Mouse (Mus musculus): ENCODE measurements around the gene Dnajb12. TPM values are rescaled to one million over a fixed set of nuclear protein-coding genes. Genes with fewer than 3 reads are reported as not detected.

Gene Dnajb12
- polyA plus RNA-seq, 1 experiment from 2014 or later: 26.7 TPM

- no peak for DNase-seq
- Histone ChIP-seq H3K36me3 (ENCODE audit: insufficient read depth) (peaks cover 46% of the 10 kb centered on the region), H3K9me3 (ENCODE audit: low read depth, low read length) (no peaks in the 10 kb centered on the region), H3K4me1 (ENCODE audit: insufficient read depth) (no peaks in the 10 kb centered on the region), H3K4me3 (ENCODE audit: low read depth, low read length) (no peak overlapping the region), H3K9ac (no peak overlapping the region), H3K27ac (ENCODE audit: low read depth) (no peak overlapping the region), H3K27me3 (ENCODE audit: insufficient read depth, low read length) (no peaks in the 10 kb centered on the region), H3K4me2 (no peak overlapping the region)
- WGBS: 77% methylated on average over 15 of the region's 15 CpGs
- ATAC-seq (ENCODE audit: insufficient read depth): no peak
- no peak for TF ChIP-seq CTCF (IDR thresholded peaks at IDR 0.05; ENCODE audit: low read depth)
These were observed 10.8 kb downstream of the Dnajb12 start for GRCm38 (mm10) chr10:59889953-59890751.

GRCm38 (mm10) chr10:59892977-59893376 is 13.6 kb downstream of the Dnajb12 start:
- H3K9me3 ChIP-seq (ENCODE audit: low read depth, low read length): no peaks in the 10 kb centered on the region
- no peak overlapping the region for H3K4me2 ChIP-seq
- DNase-seq (peak; percentile 87), ATAC-seq (ENCODE audit: insufficient read depth) (no peak)
- no peaks in the 10 kb centered on the region for H3K4me1 ChIP-seq (ENCODE audit: insufficient read depth)
- TF ChIP-seq CTCF (IDR thresholded peaks at IDR 0.05; ENCODE audit: low read depth): peak; percentile 99
- no peak overlapping the region for H3K9ac ChIP-seq
- H3K27me3 ChIP-seq (ENCODE audit: insufficient read depth, low read length): no peaks in the 10 kb centered on the region
- 43% methylated on average over 6 of the region's 6 CpGs for whole genome bisulfite sequencing
- H3K36me3 ChIP-seq (ENCODE audit: insufficient read depth): peaks cover 66% of the 10 kb centered on the region
- H3K4me3 ChIP-seq (ENCODE audit: low read depth, low read length): no peak overlapping the region
- no peak overlapping the region for H3K27ac ChIP-seq (ENCODE audit: low read depth)

GRCm38 (mm10) chr10:59894251-59895160 is 15.2 kb downstream of the Dnajb12 start:
- Histone ChIP-seq H3K4me3 (ENCODE audit: low read depth, low read length) (no peak overlapping the region), H3K27me3 (ENCODE audit: insufficient read depth, low read length) (no peaks in the 10 kb centered on the region), H3K9me3 (ENCODE audit: low read depth, low read length) (no peaks in the 10 kb centered on the region), H3K4me2 (no peak overlapping the region), H3K4me1 (ENCODE audit: insufficient read depth) (peaks cover 12% of the 10 kb centered on the region), H3K27ac (ENCODE audit: low read depth) (no peak overlapping the region), H3K9ac (no peak overlapping the region), H3K36me3 (ENCODE audit: insufficient read depth) (peaks cover 74% of the 10 kb centered on the region)
- peak; percentile 98 for TF ChIP-seq CTCF (IDR thresholded peaks at IDR 0.05; ENCODE audit: low read depth)
- WGBS: 79% methylated on average over 25 of the region's 25 CpGs
- peak; percentile 93 for DNase-seq
- no peak for ATAC-seq (ENCODE audit: insufficient read depth)

GRCm38 (mm10) chr10:59895460-59896186 is 16.3 kb downstream of the Dnajb12 start:
- TF ChIP-seq CTCF (IDR thresholded peaks at IDR 0.05; ENCODE audit: low read depth): no peak
- H3K9ac ChIP-seq: no peak overlapping the region

GRCm38 (mm10) chr10:59896211-59896610 is 16.9 kb downstream of the Dnajb12 start:
- 97% methylated on average over 4 of the region's 4 CpGs for WGBS

More at GRCm38 (mm10) chr10:59895460-59896186, 16.3 kb downstream of the Dnajb12 start:
- H3K4me1 ChIP-seq (ENCODE audit: insufficient read depth): peaks cover 21% of the 10 kb centered on the region
- no peak overlapping the region for H3K4me2 ChIP-seq
- ATAC-seq (ENCODE audit: insufficient read depth) (no peak), DNase-seq (no peak)
- H3K36me3 ChIP-seq (ENCODE audit: insufficient read depth): peaks cover 73% of the 10 kb centered on the region
- no peaks in the 10 kb centered on the region for H3K9me3 ChIP-seq (ENCODE audit: low read depth, low read length)
- WGBS: 92% methylated on average over 17 of the region's 17 CpGs
- H3K27ac ChIP-seq (ENCODE audit: low read depth): no peak overlapping the region
- no peak overlapping the region for H3K4me3 ChIP-seq (ENCODE audit: low read depth, low read length)
- H3K27me3 ChIP-seq (ENCODE audit: insufficient read depth, low read length): no peaks in the 10 kb centered on the region

GRCm38 (mm10) chr10:59896911-59897331 is 17.6 kb downstream of the Dnajb12 start:
- peaks cover 30% of the 10 kb centered on the region for H3K4me1 ChIP-seq (ENCODE audit: insufficient read depth)
- 77% methylated on average over 3 of the region's 3 CpGs for WGBS

More at GRCm38 (mm10) chr10:59896211-59896610, 16.9 kb downstream of the Dnajb12 start:
- no peak for TF ChIP-seq CTCF (IDR thresholded peaks at IDR 0.05; ENCODE audit: low read depth)
- Histone ChIP-seq H3K4me1 (ENCODE audit: insufficient read depth) (peaks cover 27% of the 10 kb centered on the region), H3K9ac (no peak overlapping the region), H3K36me3 (ENCODE audit: insufficient read depth) (peaks cover 69% of the 10 kb centered on the region), H3K27ac (ENCODE audit: low read depth) (no peak overlapping the region), H3K4me2 (no peak overlapping the region), H3K9me3 (ENCODE audit: low read depth, low read length) (no peaks in the 10 kb centered on the region), H3K27me3 (ENCODE audit: insufficient read depth, low read length) (no peaks in the 10 kb centered on the region), H3K4me3 (ENCODE audit: low read depth, low read length) (no peak overlapping the region)
- DNase-seq (no peak), ATAC-seq (ENCODE audit: insufficient read depth) (no peak)

More at GRCm38 (mm10) chr10:59896911-59897331, 17.6 kb downstream of the Dnajb12 start:
- DNase-seq (no peak), ATAC-seq (ENCODE audit: insufficient read depth) (no peak)
- H3K27ac ChIP-seq (ENCODE audit: low read depth): no peak overlapping the region
- H3K27me3 ChIP-seq (ENCODE audit: insufficient read depth, low read length): no peaks in the 10 kb centered on the region
- H3K36me3 ChIP-seq (ENCODE audit: insufficient read depth): peaks cover 62% of the 10 kb centered on the region
- H3K9me3 ChIP-seq (ENCODE audit: low read depth, low read length): no peaks in the 10 kb centered on the region
- no peak overlapping the region for H3K9ac ChIP-seq
- H3K4me3 ChIP-seq (ENCODE audit: low read depth, low read length): no peak overlapping the region
- no peak for TF ChIP-seq CTCF (IDR thresholded peaks at IDR 0.05; ENCODE audit: low read depth)
- no peak overlapping the region for H3K4me2 ChIP-seq
